Mouse (Mus musculus) midbrain, embryonic 12.5 days (tissue): ENCODE data around the gene Abca14. TPM values are rescaled to one million over a fixed set of nuclear protein-coding genes. Genes with fewer than 3 reads are reported as not detected.

ENCODE experiments used
- ATAC-seq: fragments of 200-750 bp; cut with Nextera tagmentation; 2 replicates; pipeline ENCODE4 v1.8.0; 2017; ENCODE audit warnings: low read depth, moderate TSS enrichment, moderate library complexity; ENCODE audit not compliant: low FRiP score
- H3K27ac ChIP-seq: fragments of 300-500 bp; sonication (generic); replicated peaks from 2 replicates; pipeline ENCODE4 v1.5.1; 2016; ENCODE audit warnings: mild to moderate bottlenecking
- H3K27me3 ChIP-seq: fragments of 300-500 bp; sonication (generic); 2 replicates; pipeline ENCODE4 v1.6.1; 2016; ENCODE audit warnings: mild to moderate bottlenecking
- H3K36me3 ChIP-seq: fragments of 300-500 bp; sonication (generic); 2 replicates; pipeline ENCODE4 v1.6.1; 2016
- H3K4me1 ChIP-seq: fragments of 300-500 bp; sonication (generic); 2 replicates; pipeline ENCODE4 v1.6.1; 2016
- H3K4me2 ChIP-seq: fragments of 300-500 bp; sonication (generic); replicated peaks from 2 replicates; pipeline ENCODE4 v1.6.1; 2016; ENCODE audit warnings: mild to moderate bottlenecking, moderate library complexity
- H3K4me3 ChIP-seq: fragments of 300-500 bp; sonication (generic); 2 replicates; pipeline ENCODE4 v1.5.1; 2016; ENCODE audit warnings: mild to moderate bottlenecking
- H3K9ac ChIP-seq: fragments of 300-500 bp; sonication (generic); replicated peaks from 2 replicates; pipeline ENCODE4 v1.6.1; 2016; ENCODE audit warnings: mild to moderate bottlenecking, moderate library complexity
- H3K9me3 ChIP-seq: fragments of 300-500 bp; sonication (generic); 2 replicates; pipeline ENCODE4 v1.6.1; 2016; ENCODE audit warnings: mild to moderate bottlenecking
- WGBS: fragments of 180-500 bp; shearing (Covaris S2); methylation state at CpG from one replicate; pipeline ENCODE4 v1.1.7; 2016; 5-methylcytosine and 5-hydroxymethylcytosine counted together
- polyA plus RNA-seq: library from polyadenylated mRNA; unstranded; fragments of >200 nt; fragmentation: Nextera tagmentation; extraction: Ambion mirVana; gene quantifications from 2 replicates; pipeline ENCODE4 v1.2.1, GENCODE M21; 2016

The Abca14 gene
- not detected in 2 replicates for polyA plus RNA-seq

- ATAC-seq: peak; percentile 85
- no peaks in the 10 kb centered on the region for H3K36me3 ChIP-seq
- H3K9ac ChIP-seq: no peak within 1 kb of the TSS
- 5% methylated on average over 26 of the region's 26 CpGs for WGBS
- H3K9me3 ChIP-seq: no peaks in the 10 kb centered on the region
- H3K4me1 ChIP-seq: peaks cover 13% of the 10 kb centered on the region
- no peak within 1 kb of the TSS for H3K27ac ChIP-seq
- peaks cover 47% of the 10 kb centered on the region for H3K27me3 ChIP-seq
- no peak within 1 kb of the TSS for H3K4me3 ChIP-seq
- H3K4me2 ChIP-seq: no peak within 1 kb of the TSS
Measured at GRCm38 (mm10) chr7:120203789-120204188, at the start of gene Abca14. Gene Abca14 (plus strand): TSS chr7:120203961.

- Histone ChIP-seq H3K4me1 (peaks cover 12% of the 10 kb centered on the region), H3K4me3 (no peak overlapping the region), H3K9ac (no peak overlapping the region), H3K27me3 (peaks cover 31% of the 10 kb centered on the region), H3K27ac (no peak overlapping the region), H3K9me3 (no peaks in the 10 kb centered on the region), H3K36me3 (no peaks in the 10 kb centered on the region), H3K4me2 (no peak overlapping the region)
- 30% methylated on average over 2 of the region's 2 CpGs for WGBS
- ATAC-seq: peak; percentile 41; the same call in 1 of the 2 replicates
Measured at GRCm38 (mm10) chr7:120156841-120157409, 46.8 kb upstream of the Abca14 start.

- Histone ChIP-seq H3K27ac (peak overlapping the region; percentile 30; the same call in 1 of the 2 replicates), H3K36me3 (no peaks in the 10 kb centered on the region), H3K4me3 (no peak overlapping the region), H3K4me2 (no peak overlapping the region), H3K9me3 (no peaks in the 10 kb centered on the region), H3K9ac (no peak overlapping the region), H3K4me1 (peaks cover 12% of the 10 kb centered on the region), H3K27me3 (peaks cover 31% of the 10 kb centered on the region)
- ATAC-seq: peak; percentile 76
- WGBS: 28% methylated on average over 5 of the region's 5 CpGs
Measured at GRCm38 (mm10) chr7:120157575-120158061, 46.1 kb upstream of the Abca14 start.

GRCm38 (mm10) chr7:120158121-120158613 is 45.6 kb upstream of the Abca14 start:
- H3K27ac ChIP-seq: peak overlapping the region; percentile 30; the same call in 1 of the 2 replicates
- peak; percentile 71 for ATAC-seq

GRCm38 (mm10) chr7:120163581-120164251 is 40.0 kb upstream of the Abca14 start:
- Histone ChIP-seq H3K27ac (no peak overlapping the region), H3K27me3 (peaks cover 17% of the 10 kb centered on the region), H3K4me2 (no peak overlapping the region), H3K36me3 (no peaks in the 10 kb centered on the region), H3K9me3 (no peaks in the 10 kb centered on the region), H3K9ac (no peak overlapping the region), H3K4me3 (no peak overlapping the region), H3K4me1 (no peaks in the 10 kb centered on the region)
- 85% methylated on average over 11 of the region's 11 CpGs for WGBS
- no peak for ATAC-seq

More at GRCm38 (mm10) chr7:120158121-120158613, 45.6 kb upstream of the Abca14 start:
- H3K4me2 ChIP-seq: no peak overlapping the region
- no peak overlapping the region for H3K4me3 ChIP-seq
- WGBS: 28% methylated on average over 4 of the region's 4 CpGs
- H3K27me3 ChIP-seq: peaks cover 31% of the 10 kb centered on the region
- peaks cover 12% of the 10 kb centered on the region for H3K4me1 ChIP-seq
- no peaks in the 10 kb centered on the region for H3K36me3 ChIP-seq
- H3K9me3 ChIP-seq: no peaks in the 10 kb centered on the region
- no peak overlapping the region for H3K9ac ChIP-seq

GRCm38 (mm10) chr7:120172188-120172700 is 31.5 kb upstream of the Abca14 start:
- H3K4me1 ChIP-seq: no peaks in the 10 kb centered on the region
- H3K9ac ChIP-seq: no peak overlapping the region
- 89% methylated on average over 1 of the region's 1 CpGs for WGBS
- no peak overlapping the region for H3K27ac ChIP-seq
- no peak for ATAC-seq
- H3K27me3 ChIP-seq: no peaks in the 10 kb centered on the region
- H3K4me3 ChIP-seq: no peak overlapping the region
- H3K9me3 ChIP-seq: no peaks in the 10 kb centered on the region
- no peaks in the 10 kb centered on the region for H3K36me3 ChIP-seq
- no peak overlapping the region for H3K4me2 ChIP-seq

GRCm38 (mm10) chr7:120173603-120174244 is 30.0 kb upstream of the Abca14 start, which contains the start of gene Anks4b:
Gene Anks4b (plus strand): TSS chr7:120173858.
- 92% methylated on average over 10 of the region's 10 CpGs for WGBS
- Histone ChIP-seq H3K9me3 (no peaks in the 10 kb centered on the region), H3K27ac (no peak within 1 kb of the TSS), H3K36me3 (no peaks in the 10 kb centered on the region), H3K4me2 (no peak within 1 kb of the TSS), H3K9ac (no peak within 1 kb of the TSS), H3K27me3 (no peaks in the 10 kb centered on the region), H3K4me3 (no peak within 1 kb of the TSS), H3K4me1 (no peaks in the 10 kb centered on the region)
- ATAC-seq: no peak

- Histone ChIP-seq H3K27ac (no peak overlapping the region), H3K4me3 (no peak overlapping the region), H3K9me3 (no peaks in the 10 kb centered on the region), H3K27me3 (no peaks in the 10 kb centered on the region), H3K4me2 (no peak overlapping the region), H3K4me1 (no peaks in the 10 kb centered on the region), H3K36me3 (no peaks in the 10 kb centered on the region), H3K9ac (no peak overlapping the region)
- 87% methylated on average over 11 of the region's 11 CpGs for WGBS
- no peak for ATAC-seq
Measured at GRCm38 (mm10) chr7:120174723-120175504, 28.8 kb upstream of the Abca14 start.

- H3K4me3 ChIP-seq: no peak overlapping the region
- 90% methylated on average over 3 of the region's 3 CpGs for WGBS
- H3K27me3 ChIP-seq: no peaks in the 10 kb centered on the region
- no peak overlapping the region for H3K27ac ChIP-seq
- H3K9ac ChIP-seq: no peak overlapping the region
- H3K36me3 ChIP-seq: no peaks in the 10 kb centered on the region
- H3K4me2 ChIP-seq: no peak overlapping the region
- ATAC-seq: no peak
- no peaks in the 10 kb centered on the region for H3K4me1 ChIP-seq
- no peaks in the 10 kb centered on the region for H3K9me3 ChIP-seq
Measured at GRCm38 (mm10) chr7:120177611-120178010, 26.1 kb upstream of the Abca14 start.

- 44% methylated on average over 2 of the region's 2 CpGs for WGBS
- Histone ChIP-seq H3K27me3 (no peaks in the 10 kb centered on the region), H3K9me3 (no peaks in the 10 kb centered on the region), H3K4me2 (no peak overlapping the region), H3K4me1 (no peaks in the 10 kb centered on the region), H3K36me3 (no peaks in the 10 kb centered on the region), H3K27ac (no peak overlapping the region), H3K9ac (no peak overlapping the region), H3K4me3 (no peak overlapping the region)
- no peak for ATAC-seq
Measured at GRCm38 (mm10) chr7:120178935-120179334, 24.8 kb upstream of the Abca14 start.

GRCm38 (mm10) chr7:120180547-120180946 is 23.2 kb upstream of the Abca14 start:
- H3K9me3 ChIP-seq: no peaks in the 10 kb centered on the region
- H3K9ac ChIP-seq: no peak overlapping the region
- H3K4me1 ChIP-seq: no peaks in the 10 kb centered on the region
- no peaks in the 10 kb centered on the region for H3K36me3 ChIP-seq
- H3K4me2 ChIP-seq: no peak overlapping the region
- H3K27me3 ChIP-seq: no peaks in the 10 kb centered on the region
- no peak overlapping the region for H3K27ac ChIP-seq
- WGBS: 90% methylated on average over 5 of the region's 5 CpGs
- no peak overlapping the region for H3K4me3 ChIP-seq
- ATAC-seq: no peak
